Mouse (Mus musculus): ENCODE data around the gene Ltbp1.
A peak's percentile ranks its signal among the peaks of the same experiment; 100 is the strongest.

Gene Ltbp1

DNA sequence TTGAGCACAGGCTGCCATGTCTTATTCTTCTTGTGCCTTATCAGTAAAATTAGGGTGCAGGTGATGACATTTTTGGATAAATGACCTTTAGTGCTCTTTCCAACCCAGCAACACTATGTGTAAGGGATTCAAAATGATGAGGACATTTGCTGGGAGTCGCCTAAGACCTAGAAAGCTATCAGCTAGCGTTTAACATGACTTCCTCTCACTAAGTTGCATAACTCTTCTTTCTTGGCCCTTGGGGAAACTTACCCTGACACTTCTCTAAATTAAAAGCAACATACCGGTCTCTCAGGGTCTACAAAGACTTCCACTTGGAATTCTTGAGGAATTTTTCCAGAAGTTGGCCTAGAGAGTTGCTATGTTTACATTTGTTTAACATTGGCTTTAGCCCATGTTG, 348.0 kb downstream of the Ltbp1 start:
- no peak for DNase-seq (ENCODE audit: extremely low read depth, low read depth)

DNA sequence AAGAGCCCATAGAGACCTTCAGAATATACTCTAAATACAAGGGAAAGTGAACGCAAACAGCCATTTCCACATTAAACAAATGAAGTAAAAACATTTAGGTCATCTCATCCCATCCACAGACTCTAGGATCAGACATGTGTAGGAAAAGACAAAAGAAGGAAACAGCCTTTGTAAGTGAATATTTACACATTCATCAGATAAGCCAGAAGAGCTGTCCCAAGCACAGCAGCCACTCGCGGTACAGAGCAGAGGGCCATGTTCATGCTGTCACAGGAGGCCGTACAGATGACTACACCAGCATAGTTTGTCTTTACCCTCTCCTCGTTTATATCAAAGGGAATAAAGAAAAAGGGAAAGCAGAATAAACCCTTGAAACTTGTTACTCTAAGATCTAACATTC, 350.1 kb downstream of the Ltbp1 start:
- DNase-seq (ENCODE audit: extremely low read depth, low read depth) = no peak

DNA sequence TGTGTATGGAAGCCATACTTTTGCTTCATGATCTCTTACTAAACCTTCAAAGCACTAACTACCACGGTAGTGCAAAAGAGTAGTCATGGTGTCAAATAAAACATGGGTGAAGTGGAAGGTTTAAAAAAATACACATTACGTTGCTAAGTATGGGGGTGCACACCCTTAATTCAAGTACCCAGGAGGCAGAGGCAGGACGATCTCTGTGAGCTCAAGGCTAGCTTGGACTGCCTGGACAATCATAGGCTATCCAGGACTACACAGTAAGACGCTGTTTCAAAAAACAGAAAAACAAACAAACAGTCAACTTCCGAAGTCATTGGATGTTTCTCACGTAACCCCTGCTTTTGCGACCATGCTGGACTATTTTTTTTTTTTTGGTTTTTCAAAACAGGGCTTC, 354.7 kb downstream of the Ltbp1 start:
- DNase-seq (ENCODE audit: extremely low read depth, low read depth) = no peak

GRCm38 (mm10) chr17:75366332-75366731, 361.0 kb downstream of the Ltbp1 start:
- DNase-seq (ENCODE audit: extremely low read depth, low read depth) = no peak

DNA sequence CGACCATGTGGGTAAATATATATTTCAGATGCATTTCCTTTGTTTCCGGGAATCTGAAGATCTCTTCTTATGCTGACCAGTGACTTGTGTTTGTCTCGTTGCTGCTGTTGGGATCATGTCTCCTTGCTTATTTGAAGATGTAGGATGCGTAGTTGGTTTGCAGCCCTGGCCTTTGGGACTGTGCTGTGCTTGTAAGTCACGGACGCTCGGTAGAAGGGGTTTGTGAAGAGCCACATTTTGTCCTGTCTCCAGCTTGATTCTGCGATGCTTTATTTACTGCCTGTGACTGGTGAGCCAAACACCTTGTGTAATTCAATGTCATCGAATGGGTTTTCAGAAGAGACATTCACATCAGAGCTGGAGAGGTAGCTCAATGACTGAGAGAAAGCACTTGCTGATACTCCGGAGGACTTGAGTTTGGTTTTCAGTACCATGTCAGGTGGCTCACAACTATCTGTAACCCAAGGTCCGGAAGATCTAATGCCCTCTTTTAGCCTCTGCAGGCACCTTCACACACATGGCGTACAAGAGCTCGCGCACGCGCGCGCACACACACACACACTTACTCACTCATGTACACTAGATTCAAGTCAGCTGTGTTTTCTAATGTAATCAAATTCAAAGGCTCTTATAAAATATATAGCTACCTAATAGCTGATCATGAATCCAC, 362.3 kb downstream of the Ltbp1 start:
- no peak for DNase-seq (ENCODE audit: extremely low read depth, low read depth)

DNA sequence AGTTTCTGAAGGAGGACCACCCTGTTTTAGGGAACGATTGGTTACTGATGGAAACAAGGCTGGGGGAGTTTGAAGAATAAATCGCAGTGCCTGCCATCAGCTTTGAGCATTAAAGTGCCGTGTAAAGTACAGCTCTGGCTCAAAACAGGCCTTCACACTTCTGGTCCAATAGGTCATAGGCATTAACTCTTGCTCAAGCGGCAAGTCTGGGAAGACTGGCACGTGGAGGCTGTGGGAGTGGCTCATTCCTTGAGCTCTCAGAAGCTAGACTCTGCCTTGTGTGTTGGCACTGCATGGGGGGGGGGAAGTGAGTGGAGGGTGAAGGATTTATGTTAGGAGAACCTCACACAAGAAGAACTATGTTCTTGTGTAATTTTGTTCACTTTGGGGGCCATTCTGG, 363.2 kb downstream of the Ltbp1 start:
- DNase-seq (ENCODE audit: extremely low read depth, low read depth) = no peak

DNA sequence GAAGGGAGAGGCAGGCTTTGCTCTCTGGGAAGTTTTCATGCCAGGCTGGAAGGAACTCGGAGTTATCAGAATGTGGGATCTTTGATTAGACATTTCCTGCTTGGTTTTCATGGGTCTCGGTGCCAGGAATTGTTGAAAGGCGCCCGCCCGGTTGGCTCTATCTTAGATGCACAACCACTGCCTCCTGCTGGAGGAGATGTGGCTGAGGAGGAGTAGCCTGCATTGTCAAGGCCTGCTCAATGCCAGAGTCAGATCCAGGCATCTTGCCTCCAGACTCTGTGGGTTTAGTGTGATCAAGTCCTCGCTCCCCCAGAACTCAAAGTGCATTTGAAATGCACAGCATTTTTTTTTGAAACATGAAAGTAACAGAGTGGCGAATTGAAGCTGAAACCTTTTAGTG, 364.0 kb downstream of the Ltbp1 start:
- DNase-seq (ENCODE audit: extremely low read depth, low read depth) = no peak

- peak; percentile 21 for DNase-seq (ENCODE audit: extremely low read depth, low read depth)
These were observed 364.8 kb downstream of the Ltbp1 start for GRCm38 (mm10) chr17:75370120-75370519.

DNA sequence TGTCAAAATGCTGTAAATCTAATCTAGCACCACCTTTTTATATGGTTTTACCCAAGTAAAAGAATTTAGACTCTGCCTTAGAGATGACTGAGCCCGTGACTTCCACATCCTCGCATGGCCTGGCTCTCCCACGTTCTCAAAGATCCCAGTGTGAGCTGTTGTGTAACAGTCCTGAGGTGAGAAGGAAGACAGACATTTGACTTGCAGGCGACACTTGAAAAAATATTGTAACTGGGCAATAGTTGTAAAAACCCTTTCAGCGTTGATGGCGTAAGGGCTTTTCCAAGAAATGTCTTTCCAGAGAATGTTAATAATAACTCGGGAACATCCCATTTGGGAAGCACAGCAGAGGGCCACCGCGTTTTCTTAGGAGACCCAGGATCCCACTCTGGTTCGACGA, 366.3 kb downstream of the Ltbp1 start:
- DNase-seq (ENCODE audit: extremely low read depth, low read depth) = no peak

- DNase-seq (ENCODE audit: extremely low read depth, low read depth) = peak; percentile 19
These were observed 367.0 kb downstream of the Ltbp1 start for GRCm38 (mm10) chr17:75372371-75372770.

DNA sequence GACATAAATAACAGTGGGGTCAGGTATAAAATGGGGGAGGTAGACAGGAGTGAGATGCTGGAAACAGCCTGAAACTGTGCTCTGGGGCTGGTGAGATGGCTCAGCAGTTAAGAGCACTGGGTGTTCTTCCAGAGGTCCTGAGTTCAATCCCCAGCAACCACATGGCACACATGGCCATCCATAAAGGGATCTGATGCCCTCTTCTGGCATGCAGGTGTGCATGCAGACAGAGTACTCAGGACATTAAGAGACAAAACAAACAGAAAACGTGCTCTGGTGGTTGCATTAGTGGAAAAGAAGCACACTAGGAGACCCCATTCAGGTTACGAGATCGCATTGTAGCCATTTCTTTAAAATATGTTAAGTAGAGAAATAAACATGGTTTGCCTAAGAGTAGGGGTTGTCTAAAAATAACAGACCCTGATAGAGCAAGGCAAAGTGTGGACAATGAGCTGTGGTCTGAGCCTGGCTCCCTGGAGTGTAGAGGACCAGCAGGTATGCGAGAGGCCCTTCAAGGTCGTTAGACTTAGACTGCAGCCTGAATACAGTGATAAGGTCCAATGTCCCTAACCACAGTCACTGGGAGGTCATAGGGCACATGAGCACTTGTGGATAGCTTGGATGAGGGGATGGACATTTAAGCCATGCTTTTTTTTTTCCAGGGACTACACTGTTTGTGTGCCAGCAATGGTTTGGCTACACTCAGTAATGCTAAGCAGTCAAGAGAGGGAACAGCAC, 369.1 kb downstream of the Ltbp1 start:
- no peak for DNase-seq (ENCODE audit: extremely low read depth, low read depth)

- no peak for DNase-seq (ENCODE audit: extremely low read depth, low read depth)
These were observed 373.0 kb downstream of the Ltbp1 start for GRCm38 (mm10) chr17:75378256-75378871.

GRCm38 (mm10) chr17:75380167-75380566, 374.8 kb downstream of the Ltbp1 start:
- no peak for DNase-seq (ENCODE audit: extremely low read depth, low read depth)

GRCm38 (mm10) chr17:75388402-75388801, 383.0 kb downstream of the Ltbp1 start:
- DNase-seq (ENCODE audit: extremely low read depth, low read depth) = no peak

- no peak for DNase-seq (ENCODE audit: extremely low read depth, low read depth)
These were observed 384.8 kb downstream of the Ltbp1 start for GRCm38 (mm10) chr17:75390142-75390541.

DNA sequence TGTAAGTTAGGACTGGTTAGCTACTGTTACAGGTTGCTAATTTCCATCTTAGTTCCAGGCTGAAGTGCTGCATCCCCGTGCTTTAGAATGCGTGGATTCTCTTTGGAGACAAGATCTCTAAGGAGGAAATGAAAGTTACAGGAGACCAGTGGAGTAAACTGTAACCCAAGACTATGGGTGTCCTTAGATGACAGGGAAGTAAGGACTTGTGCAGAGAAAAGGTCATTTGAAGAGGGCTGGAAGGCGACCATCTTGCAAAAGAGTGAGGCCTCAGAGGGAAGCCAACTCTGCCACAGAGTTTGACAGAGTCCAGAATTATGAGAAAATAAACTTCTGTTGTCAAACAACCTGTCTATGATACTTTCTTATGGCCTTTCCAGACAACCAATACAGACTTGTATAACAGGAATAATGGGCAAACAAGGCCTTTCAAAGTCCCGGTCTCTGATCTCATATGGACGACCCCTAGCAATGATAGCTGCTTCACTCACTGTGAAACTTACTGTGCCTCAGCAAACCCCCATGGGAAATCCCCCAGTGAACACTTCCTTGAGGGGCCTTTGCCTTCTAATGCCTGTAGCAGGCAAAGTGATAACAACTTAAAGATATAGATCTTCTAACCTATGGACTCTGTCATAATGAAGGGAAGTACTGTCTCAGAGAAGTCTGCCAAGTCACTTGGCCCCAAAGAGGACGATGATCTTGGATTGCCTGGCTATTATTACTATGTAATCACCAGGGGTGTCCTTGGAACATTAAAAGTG, 386.2 kb downstream of the Ltbp1 start:
- no peak for DNase-seq (ENCODE audit: extremely low read depth, low read depth)

DNA sequence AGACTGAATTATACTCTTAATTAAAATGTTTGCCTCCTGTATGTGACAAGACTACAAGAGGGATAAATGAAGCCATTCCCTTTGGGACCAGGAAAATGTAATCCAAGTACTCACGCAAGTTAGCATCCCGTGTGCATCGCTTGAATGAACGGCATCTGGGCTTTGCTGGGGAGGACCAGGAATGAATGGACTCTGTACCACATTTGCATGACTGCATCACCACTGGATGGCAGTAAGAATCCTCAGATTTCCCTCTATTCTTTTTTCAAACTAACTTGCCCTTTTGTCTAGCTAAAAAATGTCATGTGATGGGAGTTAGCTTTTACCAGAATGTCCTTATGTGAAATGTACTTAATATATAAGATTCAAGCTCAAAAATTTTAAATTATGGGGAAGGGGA, 401.0 kb downstream of the Ltbp1 start:
- no peak for DNase-seq (ENCODE audit: extremely low read depth, low read depth)

DNA sequence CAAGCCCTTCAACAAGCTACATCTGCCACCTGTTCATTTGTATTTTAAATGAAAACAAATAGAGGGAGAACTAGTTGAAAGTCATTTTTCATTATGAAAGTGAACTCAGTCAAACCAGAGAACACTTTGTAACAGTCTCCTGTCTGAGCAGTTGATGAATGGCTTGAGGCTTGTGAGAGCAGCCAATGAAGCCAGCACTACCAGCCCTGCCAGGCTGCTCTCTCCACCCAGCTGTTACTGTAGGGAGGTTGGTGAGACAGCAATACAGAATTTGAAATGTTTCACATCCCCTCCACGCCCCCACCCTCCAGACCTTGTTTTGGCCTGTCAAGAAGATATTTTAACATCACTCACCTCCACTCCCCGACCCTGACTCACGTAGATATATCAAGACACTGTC, 411.5 kb downstream of the Ltbp1 start:
- DNase-seq (ENCODE audit: extremely low read depth, low read depth) = no peak

GRCm38 (mm10) chr17:75434152-75434551, 428.8 kb downstream of the Ltbp1 start:
- no peak for DNase-seq (ENCODE audit: extremely low read depth, low read depth)

DNA sequence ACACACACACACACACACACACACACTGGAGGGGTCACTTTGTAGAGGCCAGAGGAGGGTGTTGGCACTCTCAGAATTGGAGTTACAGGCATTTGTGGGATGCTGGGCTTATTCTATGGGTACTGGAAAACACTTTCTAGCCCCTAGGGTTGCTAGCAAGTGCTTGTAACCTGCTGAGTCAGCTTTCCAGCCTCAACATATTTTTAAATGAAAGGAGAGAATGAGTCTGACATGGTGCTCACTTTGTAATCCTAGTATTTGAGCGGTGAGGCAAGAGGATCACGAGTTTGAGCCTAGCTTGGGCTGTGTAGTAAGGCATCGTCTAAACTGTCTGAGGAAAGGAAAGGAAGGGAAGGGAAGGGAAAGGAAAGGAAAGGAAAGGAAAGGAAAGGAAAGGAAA, 429.5 kb downstream of the Ltbp1 start:
- no peak for DNase-seq (ENCODE audit: extremely low read depth, low read depth)

DNA sequence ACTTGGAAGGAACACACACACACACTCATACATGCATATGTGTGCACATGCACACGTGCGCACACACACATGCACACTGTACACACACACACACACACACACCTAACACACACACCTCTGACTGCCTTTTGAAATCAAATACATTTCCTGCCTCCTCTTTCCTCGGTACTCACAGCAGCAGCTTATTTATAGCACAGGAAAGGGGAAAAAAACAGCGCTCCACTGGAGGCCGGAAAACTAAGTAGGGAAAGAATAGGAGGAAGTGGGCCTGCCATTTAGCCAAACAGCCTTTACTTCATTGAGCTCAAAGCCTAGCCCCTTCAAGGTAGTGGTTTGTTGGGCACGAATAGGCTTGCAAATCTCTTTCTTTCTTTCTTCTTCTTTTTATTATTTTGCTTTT, 430.2 kb downstream of the Ltbp1 start, which contains the start of gene Rasgrp3:
Rasgrp3 (plus strand) TSS at position 298 of the 400 bp plus-strand sequence.
- DNase-seq (ENCODE audit: extremely low read depth, low read depth) = no peak

GRCm38 (mm10) chr17:75436095-75436494, 430.7 kb downstream of the Ltbp1 start:
- DNase-seq (ENCODE audit: extremely low read depth, low read depth) = no peak
